Mouse (Mus musculus): ENCODE data around the gene Gsg1l.

Gsg1l gene

DNA sequence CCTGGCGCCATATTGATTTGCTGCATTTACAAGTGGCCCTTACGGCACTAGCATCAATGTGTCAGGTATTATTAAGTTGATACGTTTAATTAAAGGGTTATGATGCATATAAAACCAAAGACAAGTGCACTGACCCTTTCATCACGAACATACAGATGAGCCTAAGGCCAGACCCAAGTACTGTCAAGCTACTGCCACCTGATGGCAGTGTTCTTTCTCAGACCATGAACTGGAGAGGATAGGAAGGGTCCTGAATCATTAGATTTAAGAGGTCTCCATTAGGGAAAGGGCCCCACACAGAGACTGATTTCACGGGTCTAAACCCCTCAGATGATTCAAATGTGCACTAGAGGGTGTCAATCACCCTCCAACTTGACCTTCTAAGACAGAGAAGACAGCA, 55.6 kb downstream of the Gsg1l start:
- peak; percentile 7 for DNase-seq

DNA sequence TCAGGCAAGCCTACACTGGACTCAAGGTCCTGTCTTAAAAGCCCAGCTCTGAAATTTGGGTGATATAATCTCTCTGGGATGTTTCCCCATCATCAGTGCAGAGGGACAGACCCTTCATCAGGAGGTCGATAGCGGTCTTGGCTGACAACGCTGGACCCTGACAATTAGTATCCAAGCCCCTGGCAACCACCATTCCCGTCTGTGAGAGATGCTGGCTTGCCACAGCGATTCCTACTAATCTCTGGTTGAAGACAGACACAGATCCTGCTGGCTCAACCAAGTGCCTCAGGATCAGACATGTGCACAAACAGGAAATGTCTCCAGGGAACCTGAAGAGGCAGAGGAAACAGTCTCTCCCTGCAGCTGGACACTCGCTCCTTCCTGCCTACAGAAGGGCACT, 62.2 kb downstream of the Gsg1l start:
- DNase-seq: no peak

DNA sequence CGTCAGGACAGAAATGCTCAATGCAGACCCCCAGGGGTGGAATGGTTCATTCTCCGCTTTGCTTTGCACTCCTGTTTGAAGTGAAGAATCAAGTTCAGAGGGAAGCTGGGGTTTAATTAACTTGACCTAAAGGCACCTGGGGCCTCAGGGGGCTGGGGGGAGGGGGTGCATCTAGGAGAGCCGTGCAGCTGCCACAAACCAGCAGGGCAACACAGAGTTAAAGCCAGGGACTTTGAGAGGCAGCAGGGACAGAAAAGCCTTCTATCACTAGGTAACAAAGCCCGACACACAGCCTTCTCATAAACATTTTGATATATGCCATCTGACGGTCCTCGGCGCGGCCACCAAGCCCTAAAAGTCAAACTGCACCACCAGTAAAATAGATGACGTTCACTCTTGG, 62.9 kb downstream of the Gsg1l start:
- no peak for DNase-seq

DNA sequence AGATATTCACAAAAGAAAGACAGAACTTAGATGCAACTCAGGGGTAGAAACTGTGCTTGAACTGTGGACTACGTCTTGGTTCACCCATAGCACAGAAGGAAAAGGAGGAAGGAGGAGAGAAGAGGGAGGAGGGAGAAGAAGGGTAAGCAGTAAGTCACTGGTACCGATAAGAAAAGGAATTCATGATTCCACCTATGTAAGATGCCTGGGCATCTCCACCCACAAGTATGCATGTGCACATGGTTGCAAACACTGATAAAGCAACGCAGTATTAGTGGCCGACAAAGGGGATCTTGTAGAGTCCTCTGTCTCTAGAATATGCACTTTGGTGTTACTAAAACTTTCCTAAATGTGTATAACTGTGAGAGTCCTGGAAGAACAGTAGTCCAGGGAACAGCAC, 64.8 kb downstream of the Gsg1l start:
- no peak for DNase-seq

DNA sequence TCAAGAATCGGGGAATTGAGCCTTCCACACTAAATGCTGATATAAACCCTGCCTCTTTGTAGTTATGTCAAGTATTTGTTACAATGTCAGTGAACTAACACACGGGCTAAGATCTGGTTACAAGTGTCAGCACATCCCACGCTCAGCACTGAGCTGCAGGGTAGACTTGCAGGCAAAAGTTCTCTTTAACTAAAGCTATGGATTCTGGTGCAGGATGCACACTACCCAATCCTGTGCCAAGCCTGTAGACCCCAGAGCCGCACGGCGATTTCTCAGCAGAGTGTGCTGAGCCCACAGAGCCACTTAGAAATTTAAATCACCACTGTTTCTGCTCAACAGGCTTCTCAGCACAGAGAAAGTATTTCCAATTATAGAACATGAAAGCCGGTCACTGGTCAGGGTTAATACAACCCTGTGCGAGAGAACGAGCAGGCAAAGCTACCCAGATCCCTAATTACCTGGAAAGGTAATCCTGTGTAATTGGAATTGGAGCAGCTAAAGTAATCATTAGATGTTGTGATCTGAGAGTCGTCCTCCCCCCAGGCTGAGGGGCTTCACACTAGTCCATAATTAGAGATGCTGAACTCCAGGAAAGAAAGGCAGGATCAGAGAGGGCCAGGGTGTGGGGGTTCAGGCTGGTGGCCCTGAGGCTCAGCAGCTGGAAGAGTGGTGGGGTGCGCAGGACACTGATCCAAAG, 69.7 kb downstream of the Gsg1l start:
- no peak for DNase-seq

DNA sequence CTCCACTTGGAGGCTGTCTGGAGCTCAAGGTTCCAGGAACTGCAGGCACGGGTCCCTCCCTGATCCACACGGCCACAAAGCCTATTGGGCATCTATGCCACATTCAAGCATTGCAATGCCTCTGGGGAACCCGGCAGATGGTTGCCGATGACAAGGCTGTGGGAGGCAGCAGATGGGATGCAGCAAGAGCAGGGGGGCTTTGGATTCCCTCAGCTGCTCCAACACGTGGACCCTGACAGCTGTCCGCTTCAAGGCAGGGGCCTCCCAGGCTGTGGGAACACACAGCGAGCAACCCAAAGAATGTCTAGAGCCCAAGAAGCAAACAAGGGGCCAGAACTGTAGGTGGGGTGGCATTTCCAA, 73.4 kb downstream of the Gsg1l start:
- DNase-seq: no peak

DNA sequence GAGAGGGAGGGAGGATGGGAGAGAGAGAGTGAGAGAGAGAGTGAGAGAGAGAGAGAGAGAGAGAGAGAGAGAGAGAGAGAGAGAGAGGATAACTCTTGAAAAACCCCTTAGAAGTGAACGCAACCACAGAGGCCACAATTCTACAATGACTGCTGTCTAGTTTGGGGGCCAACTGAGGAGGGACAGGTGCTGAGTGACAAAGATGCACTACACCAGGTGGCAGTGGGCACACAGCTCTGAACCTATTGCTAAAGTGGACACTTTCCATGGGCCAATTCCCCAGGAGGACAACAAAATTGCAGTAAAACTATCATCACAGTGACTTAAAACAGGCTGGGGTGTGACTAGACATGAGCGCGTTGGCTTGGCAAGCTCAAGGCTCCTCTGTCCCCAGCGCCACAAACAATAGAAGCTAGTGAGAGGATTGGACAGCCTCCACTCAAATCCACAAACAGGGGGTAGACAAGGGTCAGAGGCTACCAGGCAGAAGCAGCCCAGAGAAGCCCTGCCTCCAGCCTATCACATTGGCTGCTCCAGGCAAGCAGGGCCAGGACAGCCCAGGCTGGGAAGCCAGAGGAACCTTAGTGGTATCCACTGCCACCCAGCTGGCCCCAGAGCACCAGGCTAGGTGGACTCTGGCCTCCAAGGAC, 73.9 kb downstream of the Gsg1l start:
- DNase-seq: no peak

DNA sequence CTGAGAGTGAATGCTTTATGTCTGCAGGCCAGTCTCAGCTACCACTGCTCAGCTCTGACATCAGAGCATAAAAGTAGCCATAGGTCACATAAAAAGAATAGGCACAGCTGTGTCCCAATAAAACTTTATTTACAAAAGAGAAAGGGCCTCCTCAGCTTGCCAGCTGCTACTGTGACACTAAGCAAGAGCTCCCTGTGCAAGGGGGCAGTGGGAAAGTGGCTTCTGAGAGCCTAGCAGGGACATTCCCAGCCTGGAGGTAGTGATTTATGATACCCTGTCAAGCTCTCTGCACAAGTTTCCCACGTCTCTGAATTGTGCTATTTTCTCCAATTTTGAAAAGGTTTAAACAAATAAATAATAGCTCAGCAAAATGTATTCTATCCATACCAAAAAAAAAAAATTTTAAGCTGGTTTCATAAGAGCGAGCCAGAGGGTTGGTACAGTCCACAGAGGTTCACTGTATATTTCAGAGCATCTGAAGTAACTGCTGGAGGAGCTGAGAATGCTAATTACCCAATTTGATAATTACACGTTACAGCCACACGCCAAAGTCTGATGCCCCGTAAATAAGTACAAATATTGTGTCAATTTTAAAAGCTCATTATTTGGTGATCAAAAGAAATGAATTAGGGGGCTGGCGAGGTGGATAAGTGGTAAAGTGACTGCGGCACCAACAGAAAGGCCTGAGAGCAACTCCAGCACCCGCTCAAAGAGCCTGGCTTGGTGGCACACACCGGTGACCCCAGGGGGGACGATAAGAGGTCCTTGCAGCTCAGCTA, 74.9 kb downstream of the Gsg1l start:
- DNase-seq: no peak

DNA sequence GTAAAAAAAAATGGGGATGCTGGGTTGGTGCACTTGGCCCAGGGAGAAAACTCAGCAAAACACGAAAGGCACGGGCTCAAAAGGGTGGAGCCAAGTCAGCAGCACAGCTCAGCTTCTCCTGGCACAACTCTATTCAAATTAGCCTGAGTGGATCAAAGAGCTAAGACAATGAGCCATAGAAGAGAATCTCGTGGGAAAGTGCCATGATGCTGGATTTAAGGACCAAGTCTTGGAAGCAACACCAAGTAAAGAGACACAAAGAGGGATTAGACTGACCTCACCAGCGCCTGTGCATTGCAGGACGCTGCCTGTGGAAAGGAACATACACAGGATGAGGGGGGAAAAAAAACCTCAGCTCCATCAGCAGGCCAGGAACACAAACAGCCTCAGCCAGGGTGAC, 76.9 kb downstream of the Gsg1l start:
- no peak for DNase-seq

DNA sequence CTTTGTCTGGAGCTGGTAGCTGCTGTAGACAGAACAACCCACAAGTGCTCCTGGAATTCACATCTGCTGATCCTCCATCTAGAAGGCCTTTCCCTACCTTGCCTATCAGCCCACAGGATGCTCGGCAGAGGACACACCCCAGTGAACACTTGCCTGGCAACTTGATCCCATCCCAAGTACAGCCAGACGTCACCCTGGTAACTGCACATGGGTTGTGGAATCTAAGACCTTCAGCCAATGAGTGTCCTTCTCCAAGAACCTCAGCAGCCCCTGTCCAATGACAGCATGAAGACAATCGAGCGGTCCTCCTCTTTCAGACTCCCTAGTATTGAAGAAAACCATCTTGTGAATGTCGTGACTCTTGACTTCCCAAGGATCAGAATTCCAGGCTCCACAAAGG, 80.5 kb downstream of the Gsg1l start:
- no peak for DNase-seq

DNA sequence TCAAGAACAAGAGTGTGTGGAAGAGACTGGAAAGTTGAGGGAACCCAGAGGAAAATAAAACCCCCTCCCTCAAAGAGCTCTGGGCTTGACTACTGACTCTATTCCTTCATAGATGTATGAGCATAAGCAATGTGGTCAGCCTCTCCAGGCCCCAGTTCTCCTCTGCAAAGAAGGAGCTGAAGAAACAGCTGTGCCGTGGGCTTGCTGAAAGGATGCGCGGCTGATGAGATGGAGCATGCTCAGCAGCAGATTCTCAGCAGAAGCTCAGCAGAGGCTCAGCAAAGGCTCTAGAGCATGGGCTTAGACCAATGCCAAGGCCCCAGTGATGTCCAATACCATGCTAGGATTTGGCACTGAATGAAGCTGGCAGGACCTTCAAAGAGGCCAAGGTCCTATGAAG, 82.3 kb downstream of the Gsg1l start:
- no peak for DNase-seq

DNA sequence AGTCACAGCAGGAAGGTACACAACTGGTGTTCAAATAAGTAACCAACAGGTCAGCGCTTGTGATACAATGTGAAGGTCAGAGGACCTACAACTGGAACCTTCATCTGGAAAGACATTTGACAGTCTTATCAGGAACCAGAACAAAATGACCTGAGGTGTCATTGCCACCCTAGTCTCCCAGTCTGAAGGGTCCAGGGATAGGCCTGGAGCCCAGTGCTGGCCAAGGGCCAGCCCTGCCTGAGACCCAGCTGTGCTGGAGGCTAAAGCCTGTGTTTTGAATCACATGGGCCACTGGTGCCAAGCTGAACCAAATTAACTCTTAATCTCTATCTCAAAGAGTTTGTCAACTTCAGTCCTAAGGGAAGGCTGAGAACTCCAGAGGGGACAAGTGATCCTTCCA, 86.1 kb downstream of the Gsg1l start:
- DNase-seq: no peak

DNA sequence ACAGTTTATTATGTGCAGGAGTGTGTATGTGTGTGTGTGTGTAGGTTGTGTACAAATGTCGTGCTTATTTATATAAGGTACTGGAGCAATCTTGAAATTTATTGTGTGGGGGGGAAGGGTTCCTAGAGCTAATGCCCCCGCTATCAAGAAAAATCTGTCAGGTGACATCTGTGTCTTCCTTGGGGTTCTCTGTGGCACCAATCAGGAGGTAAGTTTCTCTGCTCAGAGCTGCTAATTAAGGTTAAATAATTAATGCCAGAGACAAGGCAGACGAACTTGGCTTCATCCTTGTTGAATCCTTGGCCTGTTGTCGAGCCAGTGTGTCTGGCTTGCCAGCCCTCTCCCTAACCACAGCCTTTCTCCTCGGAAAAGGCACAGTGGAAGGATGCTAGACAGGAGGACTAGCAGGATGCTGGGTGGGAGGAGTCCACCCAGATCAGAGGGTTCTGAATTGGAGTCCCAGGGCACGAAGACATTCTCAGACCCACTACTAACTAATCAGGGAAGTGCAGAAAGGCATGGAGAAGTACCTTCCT, 89.8 kb downstream of the Gsg1l start:
- no peak for DNase-seq

DNA sequence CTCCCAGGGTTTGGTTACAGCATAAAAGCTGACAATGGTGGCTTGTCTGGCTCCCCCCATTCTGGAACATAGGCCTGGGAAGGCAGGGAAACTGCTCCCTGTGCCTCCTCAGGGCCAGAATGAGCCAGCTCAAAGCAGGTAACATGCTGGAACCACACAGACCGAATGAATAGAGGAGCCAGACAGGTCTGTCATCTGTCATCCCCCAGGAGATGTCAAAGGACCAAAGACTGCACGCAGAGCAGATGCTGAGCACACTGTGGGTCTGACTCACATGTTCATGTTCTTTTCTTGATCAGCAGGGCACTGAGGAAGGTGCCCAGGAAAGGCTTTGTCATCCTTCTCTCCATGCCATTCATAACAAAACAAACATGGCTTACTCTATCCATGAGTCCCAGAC, 90.4 kb downstream of the Gsg1l start:
- DNase-seq: no peak

DNA sequence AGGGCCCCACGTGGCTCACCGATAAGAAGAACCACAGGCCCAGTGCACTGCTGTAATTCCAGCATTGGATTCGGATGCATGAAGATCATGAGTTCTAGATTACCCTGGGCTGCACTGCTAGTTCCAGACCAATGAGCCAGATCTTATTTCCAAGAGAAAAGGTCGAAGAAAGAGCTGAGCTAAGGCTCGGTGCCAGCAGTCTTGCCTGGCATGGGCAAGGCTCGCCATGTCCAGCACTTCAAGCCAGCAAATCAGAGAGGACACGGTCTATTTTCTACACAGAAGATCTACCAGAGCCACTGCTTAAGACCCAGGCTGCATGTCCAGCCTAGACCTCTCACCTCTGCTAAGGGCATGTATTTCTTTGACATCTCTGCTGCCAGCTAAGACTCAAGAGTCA, 92.2 kb downstream of the Gsg1l start:
- DNase-seq: no peak

DNA sequence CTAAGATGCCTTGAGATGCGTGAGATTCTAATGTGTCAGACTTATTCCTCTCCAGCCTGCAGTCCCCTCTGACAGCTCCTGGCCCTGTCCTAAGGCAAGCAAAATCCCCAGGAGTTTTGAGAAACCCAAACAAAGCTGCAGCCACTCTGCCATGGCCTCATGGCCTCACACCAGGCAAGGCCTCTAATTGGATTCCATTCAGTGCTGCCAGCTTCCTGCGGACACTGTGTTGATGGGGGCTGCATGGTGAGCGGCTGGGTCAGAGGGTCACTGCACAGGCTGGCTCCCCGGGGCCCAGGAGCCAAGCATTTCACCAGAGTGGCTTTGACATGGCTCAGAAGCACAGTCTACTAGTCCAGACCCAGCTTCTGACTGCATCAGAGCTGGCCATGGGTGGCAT, 92.7 kb downstream of the Gsg1l start:
- DNase-seq: no peak

DNA sequence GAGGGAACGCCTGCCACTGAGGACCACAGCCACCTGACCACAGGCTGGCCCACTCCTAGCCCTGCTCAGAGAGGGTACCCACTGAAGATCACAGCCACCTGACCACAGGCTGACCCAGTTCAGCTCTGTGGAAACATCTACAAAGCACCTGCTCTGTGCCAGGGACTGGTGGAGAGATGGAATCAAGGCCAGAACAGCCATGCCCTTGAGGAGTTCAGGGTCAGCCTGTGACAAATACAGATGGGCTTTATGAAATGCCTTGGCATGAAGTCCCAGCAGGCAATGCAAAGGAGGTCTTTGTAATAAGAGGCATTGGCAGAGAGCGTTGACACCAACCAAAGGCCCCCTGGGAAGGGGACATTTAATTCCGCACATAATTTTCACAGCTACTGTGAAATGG, 93.9 kb downstream of the Gsg1l start:
- no peak for DNase-seq

DNA sequence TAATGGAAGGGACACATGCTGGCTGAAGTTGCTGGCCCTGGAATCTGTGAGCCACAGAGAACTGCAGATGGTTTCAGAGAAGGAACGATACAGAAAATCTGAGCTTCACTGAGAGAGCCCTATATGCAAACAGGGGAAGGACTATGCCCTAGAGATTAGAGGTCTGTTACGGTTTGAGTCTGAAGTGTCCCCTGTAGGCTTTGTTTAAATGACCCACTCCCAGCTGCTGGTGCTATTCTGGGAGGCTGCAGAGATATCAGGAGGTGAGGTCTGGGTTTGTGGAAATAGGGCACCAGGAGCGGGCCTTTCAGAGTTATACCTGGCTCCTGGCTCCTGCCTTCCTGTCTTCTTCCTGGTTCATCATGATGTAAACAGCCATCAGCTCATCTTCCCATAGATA, 95.1 kb downstream of the Gsg1l start:
- no peak for DNase-seq

DNA sequence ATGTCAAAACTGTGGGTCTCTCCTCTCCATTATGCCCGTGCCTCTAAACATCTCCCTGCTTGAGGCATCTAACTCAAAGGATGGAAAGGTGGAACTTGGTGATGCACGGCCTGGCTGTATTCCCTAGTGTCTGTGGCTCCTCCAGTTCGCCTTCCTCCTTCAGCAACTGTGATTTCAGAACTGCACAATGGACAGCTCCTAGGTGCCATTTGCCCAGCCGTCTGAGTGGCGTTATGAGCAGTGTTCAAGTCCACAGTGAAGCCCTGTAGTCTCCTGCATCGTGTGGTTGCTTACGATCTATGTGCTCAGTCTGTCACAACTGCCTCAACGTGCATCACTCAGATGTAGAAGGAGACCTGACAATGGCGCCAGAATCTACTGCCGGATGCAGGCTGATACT, 96.6 kb downstream of the Gsg1l start:
- no peak for DNase-seq

DNA sequence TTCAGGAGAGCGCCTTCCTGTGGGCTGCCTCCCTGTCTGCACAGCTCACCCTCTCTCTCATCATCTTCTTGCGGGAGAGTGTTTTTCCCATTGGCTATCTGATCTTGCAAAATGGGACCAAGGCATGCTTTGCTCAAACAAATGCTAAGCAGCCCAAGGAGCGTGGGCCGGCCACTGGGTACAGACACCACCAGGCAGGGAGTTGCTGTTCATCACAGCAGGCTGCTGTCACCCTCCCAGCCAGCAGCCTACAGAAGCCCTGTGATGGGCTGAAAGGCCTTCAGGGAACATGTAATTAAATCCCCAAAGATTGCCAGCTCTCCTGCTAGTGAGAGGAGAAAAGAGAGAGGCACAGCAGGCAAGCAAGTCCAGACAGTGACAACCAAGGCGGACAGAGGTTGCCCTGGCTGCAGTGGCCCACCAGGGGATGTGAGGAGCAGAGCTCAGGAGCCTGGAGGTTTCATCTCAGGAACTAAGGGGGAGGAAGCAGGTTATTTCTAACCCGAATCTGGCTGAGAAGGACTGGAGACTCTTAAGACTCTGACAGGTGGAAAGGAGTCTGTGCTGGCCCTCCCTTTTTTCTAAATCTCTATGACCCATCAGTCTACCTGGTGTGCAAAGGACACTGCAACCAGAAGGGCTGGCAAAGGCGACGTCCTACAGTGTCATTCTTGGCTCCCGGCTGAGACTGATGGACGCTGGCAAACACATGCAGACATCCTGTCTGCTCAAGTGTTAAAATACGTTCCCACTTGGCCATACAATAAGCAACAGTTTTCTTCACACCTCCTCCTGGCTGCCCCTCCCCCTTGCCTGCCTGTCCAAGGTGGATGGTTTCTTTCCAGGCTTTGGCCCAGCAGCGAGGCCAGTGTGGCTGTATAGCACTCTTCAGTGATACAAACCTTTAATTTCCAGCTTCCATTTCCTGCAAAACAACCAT, 98.0 kb downstream of the Gsg1l start:
- no peak for DNase-seq

DNA sequence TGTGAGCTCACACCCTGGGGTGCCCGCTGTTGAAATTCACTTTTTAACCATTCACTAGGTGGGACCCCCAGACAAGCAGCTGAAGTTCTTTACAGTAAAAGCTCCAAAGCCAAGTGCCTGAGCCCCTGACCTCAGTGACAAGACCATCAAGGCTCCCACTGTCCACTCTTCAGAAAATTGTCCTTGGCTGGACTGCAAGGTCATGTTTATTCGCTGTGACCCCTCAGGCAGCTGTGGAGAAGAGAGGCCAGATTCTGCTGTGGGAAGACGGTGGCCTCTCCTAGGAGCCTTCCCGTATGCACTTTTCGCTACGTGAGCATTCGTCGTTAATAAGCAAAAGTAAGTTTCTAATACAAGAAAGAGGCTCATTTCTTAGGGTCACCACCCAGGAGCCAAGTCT, 102.6 kb downstream of the Gsg1l start:
- no peak for DNase-seq

DNA sequence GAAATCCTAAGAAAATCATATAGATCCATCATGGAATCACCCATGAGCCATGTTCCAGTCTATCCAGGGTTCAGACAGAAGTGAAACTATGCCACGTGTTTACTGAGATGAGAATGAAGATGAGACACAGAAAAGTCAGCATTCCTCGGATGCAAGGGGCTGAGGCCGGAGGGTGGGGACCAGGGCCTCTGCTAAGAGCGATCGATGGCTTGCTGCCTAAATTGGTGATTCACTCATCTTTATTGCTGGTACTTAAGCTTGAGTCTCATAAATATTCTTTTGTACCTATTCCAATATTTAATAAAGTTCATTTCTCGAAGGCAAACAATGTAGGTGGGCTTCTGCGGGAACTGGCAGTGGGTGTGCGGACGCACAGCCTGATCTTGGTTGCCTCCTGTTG, 105.5 kb downstream of the Gsg1l start:
- DNase-seq: no peak

DNA sequence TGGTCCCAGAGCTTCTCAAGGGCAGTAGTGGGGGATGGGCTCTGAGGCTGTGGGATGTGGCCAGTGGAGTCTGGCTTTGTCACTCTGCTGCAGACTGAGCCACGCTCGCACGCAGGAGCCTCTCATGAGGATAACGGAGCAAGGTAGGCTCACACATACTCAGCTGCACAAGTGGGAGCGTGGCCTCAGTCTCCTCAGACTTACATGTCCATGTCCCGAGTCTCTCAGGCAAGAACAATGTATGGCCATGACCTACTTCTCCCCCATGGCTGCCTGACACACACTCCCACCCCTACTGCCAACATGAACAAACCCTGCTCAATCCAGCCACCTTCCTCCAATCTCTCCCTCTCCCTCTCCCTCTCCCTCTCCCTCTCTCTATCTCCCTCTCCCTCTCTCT, 106.8 kb downstream of the Gsg1l start:
- no peak for DNase-seq
